Mouse (Mus musculus): ENCODE data around the gene Ttc9c.

- TF ChIP-seq CTCF (IDR thresholded peaks at IDR 0.05; ENCODE audit: borderline replicate concordance, insufficient read depth, low read depth, low read length) (no peak), POLR2A (IDR thresholded peaks at IDR 0.05; ENCODE audit: borderline replicate concordance, insufficient read depth, low read length) (no peak)
Measured at GRCm38 (mm10) chr19:8820424-8820956, 1.4 kb upstream of the Ttc9c start.
